23 mouse cellular contexts compared by ENCODE assay signal in genomic region chr4:126879560-126880275, GRCm38 (mm10).
DNase-seq lines count a peak whose midpoint lies in the region; ATAC-seq and TF ChIP-seq lines count a peak whose summit lies in the region.
"Had no signal": no experiment of that assay in that cellular context is flagged by ENCODE, and none has a peak within 500 bp of the region (broad histone marks: within the 10 kb centered on the region; RNA-seq: fewer than 3 reads in every experiment).

No protein-coding gene starts in this region.

- no peak overlapping the region for H3K9ac ChIP-seq in kidney, postnatal 0 days (ENCODE audit: low read depth, low read length)
- no peak overlapping the region for H3K9ac ChIP-seq in kidney, embryonic 16.5 days (replicated peaks; ENCODE audit: low read length)
- H3K9ac ChIP-seq in intestine, embryonic 16.5 days (ENCODE audit: low read depth, low read length): no peak overlapping the region
- no peak overlapping the region for H3K9ac ChIP-seq in stomach, embryonic 16.5 days (ENCODE audit: low read length)
- H3K9ac ChIP-seq: embryonic facial prominence, embryonic 15.5 days; hindbrain, embryonic 12.5 days had no signal

- peak; percentile 14 for DNase-seq in kidney, postnatal 0 days (ENCODE audit: low spot score)
- DNase-seq in adrenal gland, postnatal 36 days: peak; percentile 22 to 31
- no peak for DNase-seq in layer of hippocampus, adult 8-10 months (ENCODE audit: low spot score in 2 of 2)
- DNase-seq in right cerebral cortex, postnatal 14 days: no peak
- no peak for DNase-seq in ovary, postnatal 10 days (ENCODE audit: low spot score)
- DNase-seq: cerebellum, adult 8-10 months; cerebellum, postnatal 14 days; embryo, embryonic 11 days; gastrocnemius, postnatal 36 days; heart, adult 18-20 months; heart, postnatal 10 days; heart, postnatal 4 days had no signal

- H3K27ac ChIP-seq in kidney, postnatal 0 days: no peak overlapping the region
- H3K27ac ChIP-seq in kidney, embryonic 16.5 days (ENCODE audit: low read length): no peak overlapping the region
- H3K27ac ChIP-seq in intestine, embryonic 16.5 days (ENCODE audit: low read length): peak overlapping the region; percentile 75
- H3K27ac ChIP-seq in stomach, embryonic 16.5 days (ENCODE audit: low read length): no peak overlapping the region
- H3K27ac ChIP-seq: embryonic facial prominence, embryonic 15.5 days; forebrain, embryonic 10.5 days; heart, embryonic 10.5 days; hindbrain, embryonic 12.5 days had no signal

- no peaks in the 10 kb centered on the region for H3K4me1 ChIP-seq in kidney, postnatal 0 days (replicated peaks; ENCODE audit: insufficient read depth, low read length)
- no peaks in the 10 kb centered on the region for H3K4me1 ChIP-seq in kidney, embryonic 16.5 days (ENCODE audit: insufficient read depth, low read length)
- 0 out of 2 replicates have a peak, but pooled peaks cover 2% of the 10 kb centered on the region for H3K4me1 ChIP-seq in intestine, embryonic 16.5 days (ENCODE audit: control insufficient read depth, insufficient read depth, low read length)
- no peaks in the 10 kb centered on the region for H3K4me1 ChIP-seq in stomach, embryonic 16.5 days (ENCODE audit: control insufficient read depth, insufficient read depth, low read length)
- H3K4me1 ChIP-seq: embryonic facial prominence, embryonic 15.5 days; forebrain, embryonic 10.5 days; heart, embryonic 10.5 days; hindbrain, embryonic 12.5 days had no signal

- no peak for ATAC-seq in kidney, postnatal 0 days (replicated peaks; ENCODE audit: low FRiP score, low read depth)
- no peak for ATAC-seq in kidney, embryonic 16.5 days (ENCODE audit: low FRiP score, low TSS enrichment)
- ATAC-seq in intestine, embryonic 16.5 days: peak; percentile 97
- ATAC-seq in stomach, embryonic 16.5 days (ENCODE audit: insufficient read depth, low FRiP score): peak; percentile 71; the same call in 1 of the 2 replicates
- ATAC-seq: forebrain, embryonic 14.5 days; hindbrain, embryonic 16.5 days had no signal

- TF ChIP-seq CTCF in kidney, postnatal 0 days (IDR thresholded peaks at IDR 0.05; ENCODE audit: low read depth): no peak

- WGBS in kidney, postnatal 0 days: 66% methylated on average over 5 of the region's 5 CpGs
- WGBS in kidney, embryonic 16.5 days: 75% methylated on average over 5 of the region's 5 CpGs
- WGBS in intestine, embryonic 16.5 days: 60% methylated on average over 5 of the region's 5 CpGs
- WGBS in stomach, embryonic 16.5 days: 79% methylated on average over 5 of the region's 5 CpGs

- H3K36me3 ChIP-seq in kidney, postnatal 0 days (ENCODE audit: insufficient read depth, low read length): peaks cover 28% of the 10 kb centered on the region
- H3K36me3 ChIP-seq in kidney, embryonic 16.5 days (ENCODE audit: insufficient read depth, low read length): peaks cover 32% of the 10 kb centered on the region
- H3K36me3 ChIP-seq in intestine, embryonic 16.5 days (ENCODE audit: control insufficient read depth, insufficient read depth, low read length): peaks cover 5% of the 10 kb centered on the region; the same call in 1 of the 2 replicates
- peaks cover 16% of the 10 kb centered on the region for H3K36me3 ChIP-seq in stomach, embryonic 16.5 days (ENCODE audit: control insufficient read depth, insufficient read depth, low read length)

- H3K9me3 ChIP-seq in kidney, postnatal 0 days (replicated peaks; ENCODE audit: low read length): no peaks in the 10 kb centered on the region
- H3K9me3 ChIP-seq in kidney, embryonic 16.5 days (ENCODE audit: low read length): no peaks in the 10 kb centered on the region
- H3K9me3 ChIP-seq in intestine, embryonic 16.5 days (ENCODE audit: control insufficient read depth, low read length): no peaks in the 10 kb centered on the region
- H3K9me3 ChIP-seq in stomach, embryonic 16.5 days (replicated peaks; ENCODE audit: control insufficient read depth, low read length): no peaks in the 10 kb centered on the region
- H3K9me3 ChIP-seq: embryonic facial prominence, embryonic 15.5 days; forebrain, embryonic 10.5 days; G1E; heart, embryonic 10.5 days; hindbrain, embryonic 12.5 days had no signal

- H3K4me2 ChIP-seq in kidney, postnatal 0 days (ENCODE audit: low read length): no peak overlapping the region
- H3K4me2 ChIP-seq in kidney, embryonic 16.5 days (replicated peaks; ENCODE audit: low read depth, low read length): no peak overlapping the region
- no peak overlapping the region for H3K4me2 ChIP-seq in intestine, embryonic 16.5 days (ENCODE audit: low read depth, low read length)
- H3K4me2 ChIP-seq in stomach, embryonic 16.5 days (ENCODE audit: low read depth, low read length): no peak overlapping the region
- H3K4me2 ChIP-seq: embryonic facial prominence, embryonic 15.5 days; hindbrain, embryonic 12.5 days had no signal

- H3K27me3 ChIP-seq in kidney, postnatal 0 days (ENCODE audit: insufficient read depth, low read length): no peaks in the 10 kb centered on the region
- no peaks in the 10 kb centered on the region for H3K27me3 ChIP-seq in kidney, embryonic 16.5 days (ENCODE audit: insufficient read depth, low read length)
- no peaks in the 10 kb centered on the region for H3K27me3 ChIP-seq in intestine, embryonic 16.5 days (replicated peaks; ENCODE audit: control insufficient read depth, insufficient read depth, low read length)
- H3K27me3 ChIP-seq in stomach, embryonic 16.5 days (ENCODE audit: control insufficient read depth, insufficient read depth, low read length): no peaks in the 10 kb centered on the region
- H3K27me3 ChIP-seq: embryonic facial prominence, embryonic 15.5 days; hindbrain, embryonic 12.5 days had no signal

- H3K4me3 ChIP-seq in kidney, postnatal 0 days (replicated peaks; ENCODE audit: low read depth, low read length): no peak overlapping the region
- H3K4me3 ChIP-seq in kidney, embryonic 16.5 days (ENCODE audit: low read length): no peak overlapping the region
- no peak overlapping the region for H3K4me3 ChIP-seq in intestine, embryonic 16.5 days (ENCODE audit: low read length)
- no peak overlapping the region for H3K4me3 ChIP-seq in stomach, embryonic 16.5 days (replicated peaks; ENCODE audit: low read length)
- H3K4me3 ChIP-seq: embryonic facial prominence, embryonic 15.5 days; erythroblast, embryonic 14.5 days; forebrain, embryonic 10.5 days; heart, embryonic 10.5 days; hindbrain, embryonic 12.5 days had no signal

Comparison
In these comparisons a context has a peak if more than half of its experiments do, and no peak if none do; other contexts are left out.
1. ATAC-seq: peak in intestine, embryonic 16.5 days (single experiment) and stomach, embryonic 16.5 days (single experiment); none in kidney, postnatal 0 days (single experiment) and kidney, embryonic 16.5 days (single experiment).
2. DNase-seq: peak in kidney, postnatal 0 days (single experiment) and adrenal gland, postnatal 36 days (2 of 2); none in layer of hippocampus, adult 8-10 months (0 of 2), right cerebral cortex, postnatal 14 days (single experiment) and ovary, postnatal 10 days (single experiment).